Mouse (Mus musculus): Measurements from ENCODE around the gene Sult6b1.

DNA sequence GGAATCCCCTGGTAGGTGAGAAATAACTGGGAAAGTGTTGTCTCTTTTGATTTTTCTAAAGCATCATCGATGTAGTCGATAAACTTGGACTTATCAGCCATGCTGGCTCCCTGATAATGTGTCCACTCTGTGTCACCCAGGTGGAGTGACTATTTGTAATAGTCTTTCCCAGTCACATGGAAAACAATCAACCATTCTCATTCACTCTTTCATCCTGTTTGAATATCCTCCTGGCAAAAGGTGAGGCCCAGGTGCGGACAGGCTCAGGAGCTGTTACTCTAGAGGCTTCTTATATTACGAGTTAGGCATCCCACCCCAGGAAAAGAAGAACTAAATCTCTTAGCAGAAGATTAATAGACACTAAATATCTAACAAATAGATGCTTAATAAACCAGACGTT, at the start of gene Sult6b1:
- TF ChIP-seq CTCF (IDR thresholded peaks at IDR 0.05; ENCODE audit: low read depth), result no peak
- TF ChIP-seq EP300 (IDR thresholded peaks at IDR 0.05; ENCODE audit: low read depth), result no peak

Measured in liver, postnatal 0 days (tissue).